Mouse (Mus musculus) cerebellum, adult 8-10 months (tissue): ENCODE measurements around the gene Olfr1143.

Experiments
- DNase-seq: peaks from one replicate; pipeline ENCODE4 v3.0.0; 2022

Olfr1143 gene

GRCm38 (mm10) chr2:87800292-87800691 is at the start of gene Olfr1143:
Olfr1143 (plus strand) TSS chr2:87800592.
- DNase-seq, result no peak

GRCm38 (mm10) chr2:87753891-87754290 is 46.5 kb upstream of the Olfr1143 start, which contains the start of gene Olfr1141:
Olfr1141 (minus strand) TSS chr2:87753991.
- no peak for DNase-seq

- DNase-seq, result no peak
Observed at GRCm38 (mm10) chr2:87776143-87776542, 24.2 kb upstream of the Olfr1143 start.

- no peak for DNase-seq
Observed at GRCm38 (mm10) chr2:87779183-87779582, 21.2 kb upstream of the Olfr1143 start, which contains the start of gene Olfr152. Olfr152 (plus strand) TSS chr2:87779483.

GRCm38 (mm10) chr2:87809522-87809921 is 9.1 kb downstream of the Olfr1143 start, which contains the start of gene Olfr1145:
Olfr1145 (plus strand) TSS chr2:87809822.
- no peak for DNase-seq

- no peak for DNase-seq
Observed at GRCm38 (mm10) chr2:87830233-87830632, 29.8 kb downstream of the Olfr1143 start, which contains the start of gene Olfr1148. Olfr1148 (plus strand) TSS chr2:87830533.

GRCm38 (mm10) chr2:87843693-87844092 is 43.3 kb downstream of the Olfr1143 start, which contains the start of gene Olfr1150-ps1:
Olfr1150-ps1 (plus strand) TSS chr2:87843993.
- no peak for DNase-seq
